Mouse (Mus musculus) CD4-positive naive resting alpha-beta T cell, adult 57 days (primary cell): Measurements from ENCODE around the gene Coro2b. TPM values are rescaled to one million over a fixed set of nuclear protein-coding genes. Genes with fewer than 3 reads are reported as not detected.

ENCODE experiments used
- total RNA-seq: library from RNA; stranded (reverse); gene quantifications from one replicate; pipeline ENCODE4 v1.2.4, GENCODE M21; 2023

Coro2b gene
- total RNA-seq: 0.86 TPM

DNA sequence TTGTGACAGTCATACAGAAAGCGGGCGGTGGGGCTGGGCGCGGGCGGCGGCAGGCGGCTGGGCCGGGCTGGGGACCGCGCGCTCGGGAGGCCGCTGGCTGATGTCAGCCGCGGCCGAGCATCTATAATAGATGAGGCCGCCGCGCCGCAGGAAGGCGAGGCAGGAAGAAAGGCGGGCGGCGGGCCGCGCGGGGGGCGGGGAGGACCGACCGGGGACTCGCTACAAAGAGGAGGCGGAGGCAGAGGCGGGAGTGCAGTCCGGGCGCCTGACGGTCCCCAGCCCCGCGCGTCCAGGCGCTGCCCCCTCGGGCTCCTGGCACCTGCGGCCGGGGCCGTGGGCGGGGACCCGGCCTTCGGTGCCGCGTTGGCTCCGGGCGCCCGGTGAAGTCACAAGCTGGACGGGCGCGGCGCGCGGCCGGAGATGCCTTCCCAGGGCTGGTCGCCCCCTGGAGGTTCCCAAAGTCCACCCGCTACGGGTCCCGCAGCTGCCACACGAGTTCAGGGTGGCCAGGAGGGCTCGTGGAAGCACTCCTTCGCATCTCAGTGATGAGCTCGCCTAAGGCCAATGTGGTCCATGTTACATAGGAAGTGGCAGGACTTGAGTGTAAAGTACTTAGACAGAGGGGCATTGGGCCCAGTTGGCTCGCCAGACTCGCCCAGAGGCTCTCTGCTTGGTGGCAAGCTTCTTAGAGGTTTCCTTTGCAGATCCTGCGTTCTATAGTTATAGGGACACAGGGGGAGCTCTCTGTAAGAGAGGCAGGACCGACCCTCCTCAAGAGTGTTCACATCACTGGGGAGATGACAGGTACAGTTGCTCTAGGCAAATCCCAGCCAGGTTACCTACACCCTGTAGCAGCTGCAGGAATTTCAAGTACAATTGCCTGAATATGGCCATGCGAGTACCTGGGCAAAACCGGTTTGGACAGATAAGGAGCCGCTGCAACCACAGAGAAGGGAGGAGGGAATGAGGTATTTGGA is at the start of gene Coro2b:
Coro2b (minus strand) TSS at position 390 of the 977 bp plus-strand sequence.

Other genes starting within 250 kb of the Coro2b start
- gene Anp32a, start 195.8 kb downstream of the Coro2b start, total RNA-seq: 449 TPM
- gene Itga11, start 140.8 kb upstream of the Coro2b start, total RNA-seq: not detected